17 mouse cellular contexts compared by ENCODE assay signal in the genomic region with DNA sequence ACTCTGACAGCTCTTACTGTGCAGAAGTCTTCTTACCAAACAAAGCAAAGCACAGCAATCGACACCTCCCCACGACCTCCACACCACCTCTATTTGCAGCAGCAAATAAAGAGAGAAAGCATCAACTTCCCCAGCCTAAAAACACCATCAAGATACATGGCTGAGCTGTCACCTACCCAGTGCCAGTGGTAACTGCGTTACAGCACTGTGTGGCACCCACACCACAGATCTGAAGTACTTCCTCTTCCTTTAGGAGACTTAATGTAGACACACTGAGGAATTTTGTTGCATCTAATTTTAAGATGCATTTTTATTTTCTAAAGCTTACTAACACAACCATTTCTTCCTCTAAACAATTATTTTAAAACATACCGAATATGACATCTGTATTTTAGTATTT. TPM values are rescaled to one million over a fixed set of nuclear protein-coding genes. Genes with fewer than 3 reads are reported as not detected.
"Had no signal": no experiment of that assay in that cellular context is flagged by ENCODE, and none has a peak within 500 bp of the region (broad histone marks: within the 10 kb centered on the region; RNA-seq: fewer than 3 reads in every experiment).

No protein-coding gene starts in this region.

- H3K9ac ChIP-seq: liver, embryonic 13.5 days had no signal

- H3K4me2 ChIP-seq: liver, embryonic 13.5 days; midbrain, embryonic 11.5 days had no signal

- H3K27ac ChIP-seq: kidney, postnatal 0 days; layer of hippocampus, adult 2 months; liver, embryonic 13.5 days; stomach, postnatal 0 days had no signal

- H3K4me3 ChIP-seq: layer of hippocampus, adult 2 months; liver, embryonic 13.5 days; megakaryocyte, embryonic 14.5 days had no signal

- H3K4me1 ChIP-seq: liver, embryonic 13.5 days had no signal

- H3K9me3 ChIP-seq: liver, embryonic 13.5 days; megakaryocyte, embryonic 14.5 days had no signal

- H3K27me3 ChIP-seq: liver, embryonic 13.5 days; megakaryocyte, embryonic 14.5 days had no signal

- DNase-seq: kidney, postnatal 25 days; layer of hippocampus, adult 9-11 months; liver, embryonic 13.5 days; lung, adult 2 months; lung, postnatal 14 days; lung, postnatal 4 days; midbrain, embryonic 14.5 days; thymus, postnatal 25 days had no signal

RNA-seq across cellular contexts. Expression of a gene that starts 39.6 kb away (rescaled TPM):
- total RNA-seq: liver, adult 2 months had no signal
- polyA plus RNA-seq: kidney, embryonic 14.5 days; kidney, postnatal 0 days; liver, adult 2 months; liver, embryonic 13.5 days; liver, embryonic 16.5 days; lung, embryonic 16.5 days had no signal
